14 mouse cellular contexts compared by ENCODE assay signal in genomic region chr9:79165596-79165995, GRCm38 (mm10).
"Had no signal": no experiment of that assay in that cellular context is flagged by ENCODE, and none has a peak within 500 bp of the region (broad histone marks: within the 10 kb centered on the region; RNA-seq: fewer than 3 reads in every experiment).

No protein-coding gene starts in this region.

- H3K9ac ChIP-seq: kidney, embryonic 15.5 days; limb, embryonic 15.5 days; liver, embryonic 12.5 days; lung, embryonic 14.5 days; midbrain, embryonic 12.5 days; neural tube, embryonic 12.5 days had no signal

- H3K27me3 ChIP-seq: kidney, embryonic 15.5 days; limb, embryonic 15.5 days; liver, embryonic 12.5 days; midbrain, embryonic 12.5 days; neural tube, embryonic 12.5 days had no signal

- H3K4me3 ChIP-seq: kidney, embryonic 15.5 days; limb, embryonic 15.5 days; liver, embryonic 12.5 days; midbrain, embryonic 12.5 days; myocyte; neural tube, embryonic 12.5 days had no signal

- H3K36me3 ChIP-seq: kidney, embryonic 15.5 days; limb, embryonic 15.5 days; liver, embryonic 12.5 days; midbrain, embryonic 12.5 days; neural tube, embryonic 12.5 days had no signal

- H3K4me2 ChIP-seq: kidney, embryonic 15.5 days; limb, embryonic 15.5 days; liver, embryonic 12.5 days; lung, embryonic 14.5 days; midbrain, embryonic 12.5 days; neural tube, embryonic 12.5 days had no signal

- DNase-seq: kidney, adult 2 months; kidney, postnatal 14 days; left cerebral cortex, postnatal 4 days; lung, embryonic 14.5 days; lung, postnatal 10 days; lung, postnatal 4 days; retina, postnatal 1 day; thymus, postnatal 36 days had no signal

- ATAC-seq: liver, embryonic 12.5 days had no signal

- H3K9me3 ChIP-seq: kidney, embryonic 15.5 days; limb, embryonic 15.5 days; liver, embryonic 12.5 days; midbrain, embryonic 12.5 days; neural tube, embryonic 12.5 days had no signal

- H3K4me1 ChIP-seq: kidney, embryonic 15.5 days; limb, embryonic 15.5 days; liver, embryonic 12.5 days; midbrain, embryonic 12.5 days; neural tube, embryonic 12.5 days had no signal

- H3K27ac ChIP-seq: kidney, embryonic 15.5 days; limb, embryonic 15.5 days; liver, embryonic 12.5 days; midbrain, embryonic 12.5 days; neural tube, embryonic 12.5 days had no signal
